Mouse (Mus musculus): ENCODE data around the gene Gm21149.
"Not testable (repeated sequence)": the region's sequence is repeated elsewhere in the genome, so short reads cannot be mapped to it uniquely, and the experiment has no call there.

The Gm21149 gene

DNA sequence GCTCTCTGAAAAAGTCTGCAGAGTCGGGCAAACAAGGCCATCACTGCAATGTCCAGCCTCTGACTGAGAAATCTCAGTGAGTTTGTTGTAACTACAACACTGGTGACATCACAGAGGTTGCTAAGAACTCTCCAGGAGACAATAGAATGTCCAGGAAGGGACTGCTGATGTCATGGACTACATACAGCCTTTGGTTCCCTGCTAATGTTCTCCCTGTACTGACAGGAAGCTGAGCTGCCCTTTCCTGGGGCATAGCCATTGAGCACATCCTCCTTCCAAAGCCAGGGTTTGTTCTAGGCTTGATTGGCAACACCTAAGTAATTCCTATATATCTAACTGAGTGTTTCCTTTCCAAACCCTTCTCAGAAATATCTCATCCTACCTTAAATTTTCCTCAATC, at the start of gene Gm21149:
Gene Gm21149 (minus strand): TSS at position 101 of the 400 bp plus-strand sequence.
- DNase-seq (ENCODE audit: inconsistent age in 2 of 2, low spot score in 1 of 2), result not testable (repeated sequence)

DNA sequence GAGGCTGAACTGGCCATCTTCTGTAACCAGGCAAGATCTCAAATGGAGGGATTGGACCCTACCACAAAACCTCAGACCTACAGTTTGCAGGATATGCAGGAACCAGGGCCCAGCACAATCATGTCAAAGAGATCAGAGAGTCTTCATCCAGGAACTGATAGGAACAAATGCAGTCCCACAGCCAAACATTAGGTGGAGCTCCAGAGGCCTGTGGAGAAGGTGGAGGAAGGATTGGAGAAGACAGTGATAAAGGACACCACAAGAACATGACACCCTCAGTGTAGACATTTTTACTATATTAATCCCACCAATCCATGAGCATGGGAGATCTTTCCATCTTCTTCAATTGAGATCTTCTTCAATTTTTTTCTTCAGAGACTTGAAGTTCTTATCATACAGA, 46.1 kb upstream of the Gm21149 start:
- peak; percentile 8 to 61 for DNase-seq (ENCODE audit: inconsistent age in 2 of 2, low spot score in 1 of 2)

DNA sequence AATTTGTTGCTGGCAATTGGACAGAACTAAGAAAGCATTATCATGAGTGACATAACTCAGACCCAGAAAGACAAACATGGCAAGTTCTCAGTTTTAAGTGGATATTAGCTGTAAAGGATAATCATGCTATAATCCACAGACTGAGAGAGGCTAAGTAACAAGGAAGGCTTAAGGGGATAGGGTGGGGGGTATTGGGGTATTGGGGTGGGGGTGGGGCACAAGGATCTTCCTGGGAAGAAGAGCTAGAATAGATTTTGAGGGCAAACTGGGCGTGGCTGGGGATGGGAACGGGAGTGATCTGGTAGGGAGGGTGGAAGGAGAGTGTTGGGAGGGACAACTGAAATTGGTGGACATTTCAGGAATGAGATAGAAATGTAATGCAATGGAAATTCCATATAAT, 45.7 kb upstream of the Gm21149 start:
- not testable (repeated sequence) for DNase-seq (ENCODE audit: inconsistent age in 2 of 2, low spot score in 1 of 2)

DNA sequence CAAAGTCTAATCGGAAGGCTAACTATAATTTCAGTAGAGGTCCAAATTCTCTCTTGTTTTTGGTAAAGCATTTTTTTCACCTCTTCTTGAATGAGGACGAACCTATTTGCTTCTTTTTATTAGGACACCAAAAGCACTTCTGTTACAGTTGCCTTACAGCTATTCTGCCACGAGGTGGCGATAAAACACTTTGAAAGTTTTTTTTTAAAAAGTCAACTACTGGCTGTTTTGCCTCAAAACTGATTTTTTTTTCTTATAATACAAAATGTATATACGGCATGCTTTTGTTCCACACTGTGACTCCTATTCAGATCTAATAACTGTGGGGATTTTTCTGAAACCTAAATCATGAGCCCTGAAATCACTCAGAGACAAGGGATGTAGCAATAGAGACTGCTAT, 44.1 kb upstream of the Gm21149 start:
- peak in 1 of 2 experiments; percentile 70 for DNase-seq (ENCODE audit: inconsistent age in 2 of 2, low spot score in 1 of 2)

DNA sequence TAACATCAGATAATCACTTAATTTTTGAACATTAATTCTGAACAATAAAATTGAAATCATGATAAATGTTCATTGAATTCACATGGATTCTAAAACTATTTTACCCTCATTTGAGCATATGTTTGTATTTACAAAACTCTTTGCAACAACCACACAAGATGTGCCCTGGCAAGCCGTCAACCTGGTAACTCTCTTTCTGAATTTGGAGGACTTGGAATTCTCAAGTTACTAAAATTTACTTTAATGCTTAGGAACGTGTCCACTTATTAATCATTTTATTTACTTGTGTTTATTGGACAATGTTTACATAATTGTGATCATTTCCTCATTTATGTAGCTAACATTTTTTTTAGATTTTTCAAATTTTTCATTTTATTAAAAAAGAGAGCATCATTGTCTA, 40.8 kb upstream of the Gm21149 start:
- DNase-seq (ENCODE audit: inconsistent age in 2 of 2, low spot score in 1 of 2), result not testable (repeated sequence)

DNA sequence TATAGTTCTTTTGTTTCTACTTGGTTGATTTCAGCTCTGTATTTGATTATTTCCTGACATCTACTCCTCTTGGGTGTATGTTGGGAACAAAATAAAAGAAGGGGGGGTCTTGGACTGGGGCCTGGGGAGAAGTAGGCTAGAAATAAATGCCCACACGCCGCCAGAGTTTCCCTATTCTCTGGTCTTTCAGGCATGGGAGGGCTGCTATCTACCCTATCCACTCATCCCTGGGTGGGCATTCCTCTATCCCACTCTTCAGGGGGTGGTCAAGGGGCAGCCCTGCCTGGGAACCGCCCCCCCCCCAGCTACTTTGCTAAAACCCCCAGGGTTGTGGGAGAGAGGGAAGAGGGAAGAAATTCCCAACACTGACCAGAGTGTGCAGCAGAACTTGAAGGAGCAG, 35.9 kb upstream of the Gm21149 start:
- DNase-seq (ENCODE audit: inconsistent age in 2 of 2, low spot score in 1 of 2), result not testable (repeated sequence)

DNA sequence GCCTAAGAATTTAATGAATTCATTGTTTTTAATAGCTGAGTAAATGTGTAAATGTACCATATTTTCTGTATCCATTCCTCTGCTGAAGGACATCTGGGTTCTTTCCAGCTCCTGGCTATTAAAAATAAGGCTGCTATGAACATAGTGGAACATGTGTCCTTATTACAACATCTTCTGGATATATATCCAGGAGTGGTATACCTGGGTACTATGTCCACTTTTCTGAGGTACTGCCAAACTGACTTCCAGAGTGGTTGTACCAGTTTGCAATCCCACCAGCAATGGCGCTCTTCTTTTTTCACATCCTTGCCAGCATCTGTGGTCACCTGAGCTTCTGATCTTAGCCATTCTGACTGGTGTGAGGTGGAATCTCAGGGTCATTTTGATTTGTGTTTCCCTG, 33.6 kb upstream of the Gm21149 start:
- DNase-seq (ENCODE audit: inconsistent age in 2 of 2, low spot score in 1 of 2), result not testable (repeated sequence)

DNA sequence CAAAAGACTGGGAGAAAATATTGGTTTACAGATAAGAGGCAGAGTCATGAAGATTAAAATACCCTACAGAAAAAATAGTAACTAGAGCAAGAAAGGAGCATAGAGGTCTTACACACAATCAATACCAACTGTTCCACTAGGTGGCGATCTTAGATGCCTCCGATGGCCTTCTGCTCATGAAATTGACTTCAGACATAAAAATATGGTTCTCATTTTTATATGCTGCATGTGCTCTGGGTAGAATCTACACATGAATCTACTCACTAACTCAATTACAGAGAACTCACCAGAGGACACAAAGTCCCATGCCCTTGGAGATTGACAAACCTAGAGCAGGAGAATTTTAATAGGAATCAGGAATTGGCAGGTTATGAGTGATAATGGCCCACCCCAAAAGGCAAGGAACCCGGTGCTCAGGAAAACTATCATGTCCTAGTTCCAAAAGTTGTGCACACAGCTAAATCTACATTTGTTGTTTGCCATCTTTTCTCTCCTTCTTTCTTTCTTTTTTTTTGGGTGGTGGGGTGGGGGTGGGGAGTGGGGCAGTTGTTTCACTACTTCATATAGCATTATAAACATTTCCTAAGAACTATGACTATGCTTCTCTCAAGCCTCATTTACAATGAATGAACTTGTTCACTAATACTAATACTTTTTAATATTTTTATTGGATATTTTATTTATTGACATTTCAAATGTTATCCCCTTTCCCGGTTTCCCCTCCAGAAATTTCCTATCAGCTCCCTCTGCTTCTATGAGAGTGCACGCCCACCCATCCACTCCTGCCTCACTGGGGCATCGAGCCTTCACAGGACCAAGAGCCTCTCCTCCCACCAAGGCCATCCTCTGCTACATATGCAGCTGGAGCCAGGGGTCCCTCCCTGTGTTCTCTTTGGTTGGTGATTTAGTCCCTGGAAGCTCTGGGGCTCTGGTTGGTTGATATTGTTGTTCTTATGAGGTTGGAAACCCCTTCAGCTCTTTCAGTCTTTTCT, 32.4 kb upstream of the Gm21149 start:
- DNase-seq (ENCODE audit: inconsistent age in 2 of 2, low spot score in 1 of 2), result peak in 1 of 2 experiments; percentile 75

DNA sequence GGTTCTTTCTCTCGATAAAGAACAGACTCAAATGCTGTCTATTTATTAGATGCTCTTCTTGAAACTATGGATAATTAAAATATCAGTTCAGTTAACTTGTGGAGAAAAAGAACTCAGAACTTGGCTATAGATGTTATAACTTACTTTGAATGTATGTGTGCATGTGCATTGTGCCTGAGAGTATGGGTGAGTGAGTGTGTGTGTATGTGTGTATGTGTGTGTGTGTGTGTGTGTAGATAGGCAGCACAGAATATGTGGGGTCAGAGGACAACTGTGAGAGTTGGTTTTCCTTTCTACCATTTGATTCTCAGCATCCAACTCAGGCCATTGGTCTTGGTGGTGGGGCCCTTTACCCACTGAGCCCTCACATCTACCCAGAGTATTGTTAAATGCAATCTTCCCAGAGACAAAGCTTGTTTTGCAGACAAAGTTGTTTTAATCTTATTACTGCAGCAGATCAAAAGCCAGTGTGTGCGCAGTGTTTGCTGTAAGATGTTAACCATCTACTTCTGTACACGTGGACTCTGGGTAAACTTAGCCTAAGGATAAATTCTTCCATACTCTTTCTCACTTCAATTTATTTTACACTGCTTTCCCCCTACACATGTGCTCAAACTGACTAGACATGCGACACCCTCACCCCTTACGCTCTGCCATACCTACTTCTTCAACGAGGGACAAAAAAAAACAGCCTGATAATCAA, 31.6 kb upstream of the Gm21149 start:
- not testable (repeated sequence) for DNase-seq (ENCODE audit: inconsistent age in 2 of 2, low spot score in 1 of 2)

DNA sequence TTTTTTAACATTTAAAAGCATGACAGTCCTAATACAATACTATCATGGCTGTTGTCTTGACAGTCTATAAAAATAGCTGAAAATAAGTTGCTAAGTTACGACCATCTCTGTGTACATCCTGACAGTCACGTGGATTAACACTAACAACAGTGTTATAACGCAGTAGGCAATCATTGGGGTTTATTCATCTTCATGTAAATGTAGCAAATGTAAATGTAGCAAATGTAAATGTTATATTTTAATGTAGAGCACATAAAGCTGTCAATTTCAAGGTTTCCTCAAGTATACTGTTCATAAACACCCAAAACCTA, 30.9 kb upstream of the Gm21149 start:
- DNase-seq (ENCODE audit: inconsistent age in 2 of 2, low spot score in 1 of 2), result no peak

DNA sequence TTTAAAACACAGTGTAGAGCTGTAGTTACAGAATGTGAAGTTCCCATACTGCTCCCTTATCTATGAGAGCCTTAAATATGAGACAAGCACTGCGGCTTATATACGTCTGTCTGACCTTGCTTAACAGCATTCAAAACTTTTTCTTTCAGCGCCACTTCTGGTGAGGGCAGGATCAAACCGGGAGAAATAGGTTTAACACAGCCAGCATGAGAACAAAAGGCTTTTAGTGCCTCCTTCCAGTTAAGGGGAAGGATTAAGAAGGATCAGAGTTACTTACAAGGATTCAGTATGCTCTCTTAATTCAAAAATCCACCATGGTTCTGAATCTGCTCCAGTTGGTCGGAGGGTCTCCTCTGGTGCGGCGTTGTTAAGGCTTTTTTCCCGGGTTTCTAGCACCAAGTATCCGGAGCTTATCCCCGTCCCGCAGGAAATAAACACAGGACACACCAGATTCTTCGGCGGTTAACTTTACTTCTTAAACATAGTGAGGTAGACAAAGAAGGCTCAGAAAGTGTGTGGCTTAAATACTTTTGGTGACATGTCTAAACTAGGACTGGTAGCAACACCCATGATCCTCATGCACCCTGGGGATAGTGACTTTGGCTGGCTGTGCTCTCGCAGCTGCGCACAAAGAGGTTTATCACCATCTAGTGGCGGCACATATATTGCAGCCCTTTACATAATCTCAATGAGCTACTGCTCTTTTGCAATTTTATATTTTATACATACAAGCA, 30.4 kb upstream of the Gm21149 start:
- peak; percentile 14 to 71 for DNase-seq (ENCODE audit: inconsistent age in 2 of 2, low spot score in 1 of 2)

DNA sequence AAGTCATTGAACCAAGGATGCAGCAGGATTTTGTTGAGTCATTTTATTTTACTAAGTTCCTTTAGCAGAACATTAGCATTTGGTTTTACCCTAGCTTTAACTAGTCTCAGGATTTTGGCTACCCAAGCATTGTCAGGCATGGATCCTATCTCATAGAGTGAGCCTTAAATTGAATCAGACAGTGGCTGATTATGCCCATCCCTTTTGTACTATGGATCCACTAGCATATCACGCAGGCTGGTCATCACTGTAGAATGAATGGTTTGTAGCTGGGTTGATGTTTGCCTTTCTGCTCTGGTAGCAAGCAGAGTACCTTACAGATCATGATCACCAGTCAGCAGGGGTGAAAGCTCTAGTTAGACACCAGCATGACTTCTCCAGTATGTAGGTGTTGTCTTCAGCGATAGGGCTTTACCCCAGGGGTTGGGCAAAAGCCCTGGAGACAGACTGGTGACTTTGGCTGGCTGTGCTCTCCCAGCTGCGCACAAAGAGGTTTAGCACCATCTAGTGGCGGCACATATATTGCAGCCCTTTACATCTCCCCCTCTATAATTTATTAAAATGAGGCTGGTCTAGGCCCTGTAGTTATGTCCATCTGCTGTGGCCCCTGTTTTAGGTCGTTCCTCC, 22.6 kb upstream of the Gm21149 start:
- peak; percentile 25 to 78 for DNase-seq (ENCODE audit: inconsistent age in 2 of 2, low spot score in 1 of 2)

DNA sequence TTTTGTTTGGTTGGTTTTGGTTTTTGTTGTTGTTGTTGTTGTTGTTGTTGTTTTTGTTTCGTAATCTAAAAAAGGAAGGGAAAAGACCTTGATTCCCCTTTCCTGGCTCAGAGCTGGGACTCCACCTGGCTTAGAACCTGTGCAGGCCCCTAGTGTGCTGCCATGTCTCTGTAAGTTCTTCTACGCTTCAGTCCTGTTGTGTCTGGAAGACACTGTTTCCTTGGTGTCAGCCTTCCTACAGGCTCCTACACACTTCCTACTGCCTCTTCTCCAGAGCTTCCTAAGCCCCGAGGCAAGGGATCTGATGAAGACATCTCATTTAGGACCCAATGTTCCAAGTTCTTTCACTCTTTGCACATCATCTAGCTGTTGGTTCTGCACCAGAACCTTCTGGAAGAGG, 22.0 kb upstream of the Gm21149 start:
- DNase-seq (ENCODE audit: inconsistent age in 2 of 2, low spot score in 1 of 2), result not testable (repeated sequence)

DNA sequence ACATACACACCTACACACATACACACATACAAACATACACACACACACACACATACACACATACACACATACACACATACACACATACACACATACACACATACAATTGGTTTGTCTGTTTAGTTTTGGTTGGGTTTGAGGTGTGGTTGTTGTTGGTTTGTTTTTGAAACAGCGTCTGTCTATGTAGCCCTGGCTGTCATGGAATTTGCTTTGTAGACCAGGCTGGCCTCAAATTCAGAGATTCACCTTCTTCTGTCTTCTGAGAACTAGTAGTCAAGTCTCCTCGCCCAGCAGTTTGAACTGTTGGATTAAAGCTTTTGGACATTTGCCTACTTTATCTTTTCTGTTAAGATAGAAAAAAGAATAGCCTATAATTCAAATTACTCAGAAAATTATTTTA, 14.6 kb upstream of the Gm21149 start:
- not testable (repeated sequence) for DNase-seq (ENCODE audit: inconsistent age in 2 of 2, low spot score in 1 of 2)

DNA sequence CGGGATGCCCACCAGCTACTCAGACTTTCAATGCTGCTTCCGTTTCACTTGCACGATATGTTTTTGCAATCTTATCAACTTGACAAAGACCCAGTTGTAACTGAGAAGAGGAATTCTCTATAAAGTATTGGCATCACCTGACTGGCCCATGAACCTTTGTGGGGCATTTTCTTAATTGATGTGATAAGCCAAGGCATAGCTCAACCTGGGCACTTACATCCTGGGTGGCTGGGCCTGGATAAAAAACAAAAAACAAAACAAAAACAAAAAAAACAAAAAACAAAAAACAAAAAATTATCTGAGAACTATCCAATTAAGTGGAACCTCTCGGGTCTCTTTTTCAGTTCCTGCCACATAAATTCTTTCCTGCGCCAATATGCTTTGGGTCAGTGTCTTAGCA, 12.4 kb upstream of the Gm21149 start:
- no peak for DNase-seq (ENCODE audit: inconsistent age in 2 of 2, low spot score in 1 of 2)

DNA sequence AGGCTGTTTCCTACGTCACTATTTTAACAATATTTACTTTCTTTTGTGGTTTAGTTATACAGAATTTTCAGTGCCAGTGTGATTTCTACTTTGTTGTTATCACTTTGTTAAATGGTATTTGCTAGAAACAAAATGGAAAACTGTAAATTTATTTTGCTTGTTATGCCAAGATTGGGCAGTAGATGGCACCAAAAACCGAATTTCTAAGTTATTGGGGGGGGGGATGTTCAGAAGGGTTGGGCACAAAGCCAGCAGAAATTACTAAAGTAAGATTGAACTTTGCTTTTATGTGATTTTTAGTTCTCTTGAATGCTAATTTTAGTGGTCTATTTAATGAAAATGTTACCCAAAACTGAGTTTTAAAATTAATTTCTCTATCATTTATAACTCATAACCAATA, 8.3 kb upstream of the Gm21149 start:
- peak in 1 of 2 experiments; percentile 58 for DNase-seq (ENCODE audit: inconsistent age in 2 of 2, low spot score in 1 of 2)

DNA sequence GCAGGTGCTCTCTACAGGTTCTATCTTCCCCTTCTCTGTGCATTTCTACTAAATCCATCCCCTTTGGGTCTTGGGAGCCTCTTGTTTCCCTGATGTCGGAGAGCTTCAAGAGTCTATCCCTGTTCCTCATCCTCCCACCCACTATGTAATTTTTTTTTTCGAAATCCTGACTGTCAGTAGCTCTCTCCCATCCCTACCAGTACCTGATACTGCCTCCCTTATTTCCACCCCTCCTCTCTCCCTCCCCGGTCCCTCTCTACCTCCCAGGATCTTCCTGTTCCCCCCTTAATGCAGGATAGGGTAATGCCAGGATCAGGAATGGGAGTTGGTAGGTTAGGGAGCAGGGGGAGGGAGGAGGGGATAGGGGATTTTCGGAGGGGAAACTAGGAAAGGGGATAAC, 7.3 kb upstream of the Gm21149 start:
- DNase-seq (ENCODE audit: inconsistent age in 2 of 2, low spot score in 1 of 2), result not testable (repeated sequence)

DNA sequence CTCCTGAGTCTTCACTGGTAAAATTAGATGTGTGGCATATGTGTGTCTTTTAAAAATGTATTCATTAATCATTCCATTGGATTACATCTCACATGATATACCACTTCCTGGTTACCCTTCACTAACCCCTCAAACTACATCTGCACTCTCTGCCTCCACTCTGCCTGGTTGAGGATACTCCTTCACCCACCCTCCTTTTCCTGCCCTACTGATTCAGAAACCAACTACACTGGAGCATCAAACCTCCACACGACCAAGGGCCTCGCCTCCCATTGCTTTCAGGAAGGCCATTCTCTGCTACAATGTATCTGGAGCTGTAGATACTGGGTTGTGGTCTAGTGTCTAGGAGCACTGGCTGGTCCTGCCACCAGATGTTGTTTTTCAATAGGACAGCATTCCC, 6.5 kb upstream of the Gm21149 start:
- DNase-seq (ENCODE audit: inconsistent age in 2 of 2, low spot score in 1 of 2), result peak in 1 of 2 experiments; percentile 41

DNA sequence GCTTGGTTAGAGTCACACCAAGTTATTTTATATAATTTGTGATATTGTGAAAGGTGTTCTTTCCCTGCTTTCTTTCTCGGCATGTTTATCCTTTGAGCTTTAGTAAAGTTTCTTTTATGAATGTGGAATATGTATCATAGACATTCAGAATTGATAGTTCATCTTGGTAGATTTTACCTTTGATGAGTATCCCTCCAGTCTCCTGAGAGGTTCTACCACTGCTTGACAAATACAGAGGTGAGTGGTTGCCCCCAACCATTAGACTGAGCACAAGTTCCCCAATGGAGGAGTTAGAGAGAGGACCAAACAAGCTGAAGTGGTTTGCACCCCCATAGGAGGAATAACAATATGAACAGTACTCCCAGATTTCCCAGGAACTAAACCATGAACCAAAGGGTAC, 6.2 kb downstream of the Gm21149 start:
- not testable (repeated sequence) for DNase-seq (ENCODE audit: inconsistent age in 2 of 2, low spot score in 1 of 2)

DNA sequence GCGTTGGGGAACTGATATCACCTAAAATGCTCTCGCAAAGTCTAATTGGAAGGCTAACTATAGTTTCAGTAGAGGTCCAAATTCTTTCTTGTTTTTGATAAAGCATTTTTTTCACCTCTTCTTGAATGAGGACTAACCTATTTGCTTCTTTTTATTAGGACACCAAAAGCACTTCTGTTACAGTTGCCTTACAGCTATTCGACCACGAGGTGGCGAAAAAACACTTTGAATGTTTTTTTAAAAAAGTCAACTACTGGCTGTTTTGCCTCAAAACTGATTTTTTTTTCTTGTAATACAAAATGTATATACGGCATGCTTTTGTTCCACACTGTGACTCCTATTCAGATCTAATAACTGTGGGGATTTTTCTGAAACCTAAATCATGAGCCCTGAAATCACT, 8.6 kb downstream of the Gm21149 start:
- DNase-seq (ENCODE audit: inconsistent age in 2 of 2, low spot score in 1 of 2), result not testable (repeated sequence)

DNA sequence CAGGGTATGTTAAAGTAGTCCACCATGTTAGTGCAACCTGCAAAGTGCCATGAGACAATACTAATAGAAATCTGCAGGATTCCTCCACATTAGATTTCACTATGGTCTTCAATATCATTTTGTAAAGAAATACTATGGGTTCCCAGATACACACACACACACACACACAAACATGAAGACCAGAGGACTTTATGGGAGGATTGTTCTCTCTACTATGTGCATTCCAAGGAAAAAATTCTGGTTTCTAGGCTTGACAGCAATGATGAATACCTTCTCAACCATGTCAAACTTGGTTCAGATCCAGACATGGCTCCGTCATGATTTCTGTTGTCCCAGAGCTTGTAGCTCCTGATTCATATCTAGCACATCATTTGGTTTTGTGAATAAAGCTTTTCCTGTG, 10.1 kb downstream of the Gm21149 start:
- not testable (repeated sequence) for DNase-seq (ENCODE audit: inconsistent age in 2 of 2, low spot score in 1 of 2)

Data from adrenal gland, adult (tissue).